Mouse (Mus musculus): ENCODE data around the gene P2ry13.

GRCm38 (mm10) chr3:59169921-59170627, 40.6 kb downstream of the P2ry13 start:
- TF ChIP-seq CTCF (IDR thresholded peaks at IDR 0.05; ENCODE audit: control insufficient read depth, insufficient read depth, insufficient read length) (no peak), FOSL1 (IDR thresholded peaks at IDR 0.05; ENCODE audit: insufficient read depth, low read length, poor library complexity, severe bottlenecking) (no peak), USF1 (IDR thresholded peaks at IDR 0.05; ENCODE audit: low read depth) (no peak), MYOG (IDR thresholded peaks at IDR 0.05; ENCODE audit: control insufficient read depth, extremely low read depth, insufficient read length) (no peak)
